Mouse (Mus musculus): ENCODE data around the gene Fads3. TPM values are rescaled to one million over a fixed set of nuclear protein-coding genes. Genes with fewer than 3 reads are reported as not detected.

The Fads3 gene
- polyA plus RNA-seq, 1 experiment: 12.5 TPM

- TF ChIP-seq POLR2A (IDR thresholded peaks at IDR 0.05; ENCODE audit: borderline replicate concordance, control insufficient read depth, low read depth, low read length): no peak
- no peak for TF ChIP-seq CTCF (IDR thresholded peaks at IDR 0.05; ENCODE audit: control insufficient read depth, insufficient read depth, low read length)
- Histone ChIP-seq H3K27ac (ENCODE audit: control insufficient read depth, insufficient read depth, low read depth, low read length, poor library complexity) (no peak overlapping the region), H3K4me3 (replicated peaks; ENCODE audit: control insufficient read depth, low read depth, low read length) (no peak overlapping the region), H3K4me1 (ENCODE audit: control insufficient read depth, insufficient read depth, low read length) (peaks cover 4% of the 10 kb centered on the region; the same call in 1 of the 2 replicates)
Observed at GRCm38 (mm10) chr19:10049533-10049932, 8.2 kb downstream of the Fads3 start.

- WGBS: 62% methylated on average over 2 of the region's 2 CpGs
- H3K4me3 ChIP-seq (replicated peaks; ENCODE audit: control insufficient read depth, low read depth, low read length): no peak overlapping the region
- no peak overlapping the region for H3K27ac ChIP-seq (ENCODE audit: control insufficient read depth, insufficient read depth, low read depth, low read length, poor library complexity)
- H3K4me1 ChIP-seq (ENCODE audit: control insufficient read depth, insufficient read depth, low read length): peaks cover 4% of the 10 kb centered on the region; the same call in 1 of the 2 replicates
- TF ChIP-seq CTCF (IDR thresholded peaks at IDR 0.05; ENCODE audit: control insufficient read depth, insufficient read depth, low read length) (no peak), POLR2A (IDR thresholded peaks at IDR 0.05; ENCODE audit: borderline replicate concordance, control insufficient read depth, low read depth, low read length) (no peak)
Observed at GRCm38 (mm10) chr19:10050438-10050837, 9.1 kb downstream of the Fads3 start.

GRCm38 (mm10) chr19:10052698-10053097 is 11.3 kb downstream of the Fads3 start:
- Histone ChIP-seq H3K27ac (ENCODE audit: control insufficient read depth, insufficient read depth, low read depth, low read length, poor library complexity) (no peak overlapping the region), H3K4me3 (replicated peaks; ENCODE audit: control insufficient read depth, low read depth, low read length) (no peak overlapping the region), H3K4me1 (ENCODE audit: control insufficient read depth, insufficient read depth, low read length) (no peaks in the 10 kb centered on the region)
- 66% methylated on average over 4 of the region's 4 CpGs for WGBS
- no peak for TF ChIP-seq POLR2A (IDR thresholded peaks at IDR 0.05; ENCODE audit: borderline replicate concordance, control insufficient read depth, low read depth, low read length)
- no peak for TF ChIP-seq CTCF (IDR thresholded peaks at IDR 0.05; ENCODE audit: control insufficient read depth, insufficient read depth, low read length)

GRCm38 (mm10) chr19:10053692-10054260 is 12.4 kb downstream of the Fads3 start:
- Histone ChIP-seq H3K4me1 (ENCODE audit: control insufficient read depth, insufficient read depth, low read length) (no peaks in the 10 kb centered on the region), H3K27ac (ENCODE audit: control insufficient read depth, insufficient read depth, low read depth, low read length, poor library complexity) (no peak overlapping the region), H3K4me3 (replicated peaks; ENCODE audit: control insufficient read depth, low read depth, low read length) (no peak overlapping the region)
- 89% methylated on average over 10 of the region's 10 CpGs for WGBS
- TF ChIP-seq CTCF (IDR thresholded peaks at IDR 0.05; ENCODE audit: control insufficient read depth, insufficient read depth, low read length): no peak
- TF ChIP-seq POLR2A (IDR thresholded peaks at IDR 0.05; ENCODE audit: borderline replicate concordance, control insufficient read depth, low read depth, low read length): no peak

GRCm38 (mm10) chr19:10054361-10055075 is 13.1 kb downstream of the Fads3 start:
- H3K4me1 ChIP-seq (ENCODE audit: control insufficient read depth, insufficient read depth, low read length): no peaks in the 10 kb centered on the region
- no peak for TF ChIP-seq CTCF (IDR thresholded peaks at IDR 0.05; ENCODE audit: control insufficient read depth, insufficient read depth, low read length)
- no peak for TF ChIP-seq POLR2A (IDR thresholded peaks at IDR 0.05; ENCODE audit: borderline replicate concordance, control insufficient read depth, low read depth, low read length)
- H3K27ac ChIP-seq (ENCODE audit: control insufficient read depth, insufficient read depth, low read depth, low read length, poor library complexity): no peak overlapping the region
- H3K4me3 ChIP-seq (replicated peaks; ENCODE audit: control insufficient read depth, low read depth, low read length): no peak overlapping the region
- WGBS: 86% methylated on average over 6 of the region's 6 CpGs

GRCm38 (mm10) chr19:10055261-10055660 is 13.9 kb downstream of the Fads3 start:
- Histone ChIP-seq H3K27ac (ENCODE audit: control insufficient read depth, insufficient read depth, low read depth, low read length, poor library complexity) (no peak overlapping the region), H3K4me1 (ENCODE audit: control insufficient read depth, insufficient read depth, low read length) (no peaks in the 10 kb centered on the region; the same call in 1 of the 2 replicates), H3K4me3 (replicated peaks; ENCODE audit: control insufficient read depth, low read depth, low read length) (no peak overlapping the region)
- 78% methylated on average over 3 of the region's 3 CpGs for WGBS
- TF ChIP-seq CTCF (IDR thresholded peaks at IDR 0.05; ENCODE audit: control insufficient read depth, insufficient read depth, low read length): no peak
- no peak for TF ChIP-seq POLR2A (IDR thresholded peaks at IDR 0.05; ENCODE audit: borderline replicate concordance, control insufficient read depth, low read depth, low read length)

- 87% methylated on average over 22 of the region's 22 CpGs for WGBS
- H3K27ac ChIP-seq (ENCODE audit: control insufficient read depth, insufficient read depth, low read depth, low read length, poor library complexity): no peak overlapping the region
- H3K4me1 ChIP-seq (ENCODE audit: control insufficient read depth, insufficient read depth, low read length): peaks cover 3% of the 10 kb centered on the region
- H3K4me3 ChIP-seq (replicated peaks; ENCODE audit: control insufficient read depth, low read depth, low read length): no peak overlapping the region
- TF ChIP-seq POLR2A (IDR thresholded peaks at IDR 0.05; ENCODE audit: borderline replicate concordance, control insufficient read depth, low read depth, low read length): no peak
- TF ChIP-seq CTCF (IDR thresholded peaks at IDR 0.05; ENCODE audit: control insufficient read depth, insufficient read depth, low read length): no peak
Observed at GRCm38 (mm10) chr19:10055783-10056660, 14.7 kb downstream of the Fads3 start.

GRCm38 (mm10) chr19:10056686-10057085 is 15.3 kb downstream of the Fads3 start:
- peaks cover 3% of the 10 kb centered on the region for H3K4me1 ChIP-seq (ENCODE audit: control insufficient read depth, insufficient read depth, low read length)
- no peak overlapping the region for H3K4me3 ChIP-seq (replicated peaks; ENCODE audit: control insufficient read depth, low read depth, low read length)
- H3K27ac ChIP-seq (ENCODE audit: control insufficient read depth, insufficient read depth, low read depth, low read length, poor library complexity): no peak overlapping the region
- WGBS: 83% methylated on average over 3 of the region's 3 CpGs
- TF ChIP-seq POLR2A (IDR thresholded peaks at IDR 0.05; ENCODE audit: borderline replicate concordance, control insufficient read depth, low read depth, low read length): no peak
- TF ChIP-seq CTCF (IDR thresholded peaks at IDR 0.05; ENCODE audit: control insufficient read depth, insufficient read depth, low read length): no peak
